Mouse (Mus musculus): ENCODE results near the gene Dbil5. TPM values are rescaled to one million over a fixed set of nuclear protein-coding genes. Genes with fewer than 3 reads are reported as not detected.
A peak's percentile ranks its signal among the peaks of the same experiment; 100 is the strongest.

The Dbil5 gene
- total RNA-seq, 2 experiments from 2014 or later, result not detected

DNA sequence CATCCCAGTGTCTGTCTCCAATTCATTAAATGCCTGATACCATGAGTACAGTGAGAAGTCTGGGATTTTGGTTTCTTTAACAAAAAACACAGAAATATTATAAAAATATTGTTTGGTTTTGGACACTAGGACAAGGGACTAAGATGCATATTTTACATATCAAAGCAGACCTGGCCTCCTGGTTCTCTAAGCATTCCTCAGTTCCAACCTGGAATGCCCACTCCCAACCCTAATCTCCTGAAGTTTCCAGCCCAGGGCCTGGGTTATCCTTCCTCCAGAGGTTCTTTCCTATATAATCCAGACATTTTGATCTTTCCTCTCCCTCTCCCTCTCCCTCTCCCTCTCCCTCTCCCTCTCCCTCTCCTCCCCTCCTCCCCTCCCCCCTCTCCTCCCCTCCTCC lies 7.6 kb downstream of the Dbil5 start:
- ATAC-seq (ENCODE audit: poor library complexity, severe bottlenecking), result no peak

DNA sequence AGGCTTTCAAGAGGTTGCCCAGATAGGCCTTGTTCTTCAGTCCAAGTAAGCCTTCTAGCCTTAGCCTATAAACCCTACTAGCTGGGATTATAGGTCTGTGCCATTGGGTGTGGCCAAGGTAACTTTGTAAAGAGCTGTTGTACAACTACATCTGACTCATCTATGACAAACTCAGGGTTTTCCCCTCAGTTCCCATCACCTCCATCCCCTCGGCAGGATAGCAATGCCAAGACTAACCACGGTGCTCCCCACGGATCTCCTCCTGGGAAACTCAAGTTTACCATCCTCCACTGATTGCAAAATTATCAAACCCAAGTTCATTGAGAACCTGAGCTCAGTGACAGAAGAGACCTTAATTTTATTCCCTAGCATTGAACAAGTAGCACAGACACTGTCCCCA lies 18.7 kb downstream of the Dbil5 start:
- ATAC-seq (ENCODE audit: poor library complexity, severe bottlenecking), result no peak

DNA sequence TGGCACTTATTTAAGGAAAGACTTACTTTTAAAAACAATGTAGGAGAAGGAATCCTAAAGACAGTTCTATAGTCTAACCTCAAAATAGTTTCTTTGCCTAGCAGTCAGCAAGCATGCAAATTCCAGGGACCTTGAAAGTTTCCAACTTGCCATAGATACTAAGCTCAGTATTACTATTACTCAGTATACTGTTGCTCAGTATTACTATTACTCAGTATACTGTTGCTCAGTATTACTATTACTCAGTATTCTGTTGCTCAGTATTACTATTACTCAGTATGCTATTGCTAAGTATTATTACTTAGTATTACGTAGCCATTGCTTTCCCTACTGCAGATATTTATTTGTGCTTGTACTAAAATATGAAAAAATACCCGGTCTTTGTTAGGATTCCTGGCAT lies 22.3 kb downstream of the Dbil5 start:
- no peak for ATAC-seq (ENCODE audit: poor library complexity, severe bottlenecking)

DNA sequence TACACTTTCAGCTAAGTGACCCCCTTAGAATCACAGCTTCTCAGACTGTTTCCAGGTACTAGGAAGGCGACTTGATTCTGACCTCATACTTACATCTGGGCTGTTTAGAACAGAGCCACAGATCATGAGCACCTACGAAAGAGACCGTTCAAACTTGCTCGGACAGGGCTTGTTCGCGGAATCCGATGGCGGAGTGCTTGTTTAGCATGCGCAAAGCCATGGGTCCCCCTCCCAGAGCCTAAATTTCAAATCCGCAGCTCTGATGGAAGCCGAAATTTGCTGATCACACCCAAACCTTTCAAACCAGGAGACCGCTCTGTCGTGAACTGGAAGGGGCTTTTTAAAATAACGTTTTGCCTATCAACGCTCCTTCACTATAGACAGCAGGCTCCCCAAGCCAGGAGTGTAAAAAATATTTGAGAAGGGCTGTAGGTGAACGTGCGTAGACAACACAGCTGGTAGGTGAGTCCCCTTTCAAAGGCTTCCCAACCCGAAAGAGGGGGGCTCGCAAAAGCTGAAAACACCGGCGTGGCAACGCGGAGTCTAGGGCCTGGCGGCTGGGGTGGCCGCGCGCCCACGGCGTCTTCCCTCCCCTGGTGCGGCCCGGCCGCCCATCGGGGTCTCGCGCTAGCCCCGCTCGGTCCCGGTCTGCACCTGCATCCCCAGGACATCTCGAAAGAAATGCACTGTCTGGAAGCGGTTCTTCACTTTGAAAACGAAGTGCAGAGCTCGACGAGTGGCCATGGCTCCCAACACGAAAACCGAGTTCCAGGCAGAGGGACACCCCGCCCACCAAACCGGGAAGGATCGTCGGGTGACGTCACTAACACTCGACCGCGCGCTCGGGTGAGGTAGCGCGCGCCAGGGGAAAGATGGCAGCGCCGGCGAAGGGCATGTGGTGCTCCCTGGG lies 25.7 kb downstream of the Dbil5 start, which contains the start of the genes Mrm3 and Glod4:
TSS of gene Mrm3 (plus strand) at position 815 of the 910 bp plus-strand sequence.
TSS of gene Glod4 (minus strand) at position 825 of the 910 bp plus-strand sequence.
- peak; percentile 100 for ATAC-seq (ENCODE audit: poor library complexity, severe bottlenecking)

DNA sequence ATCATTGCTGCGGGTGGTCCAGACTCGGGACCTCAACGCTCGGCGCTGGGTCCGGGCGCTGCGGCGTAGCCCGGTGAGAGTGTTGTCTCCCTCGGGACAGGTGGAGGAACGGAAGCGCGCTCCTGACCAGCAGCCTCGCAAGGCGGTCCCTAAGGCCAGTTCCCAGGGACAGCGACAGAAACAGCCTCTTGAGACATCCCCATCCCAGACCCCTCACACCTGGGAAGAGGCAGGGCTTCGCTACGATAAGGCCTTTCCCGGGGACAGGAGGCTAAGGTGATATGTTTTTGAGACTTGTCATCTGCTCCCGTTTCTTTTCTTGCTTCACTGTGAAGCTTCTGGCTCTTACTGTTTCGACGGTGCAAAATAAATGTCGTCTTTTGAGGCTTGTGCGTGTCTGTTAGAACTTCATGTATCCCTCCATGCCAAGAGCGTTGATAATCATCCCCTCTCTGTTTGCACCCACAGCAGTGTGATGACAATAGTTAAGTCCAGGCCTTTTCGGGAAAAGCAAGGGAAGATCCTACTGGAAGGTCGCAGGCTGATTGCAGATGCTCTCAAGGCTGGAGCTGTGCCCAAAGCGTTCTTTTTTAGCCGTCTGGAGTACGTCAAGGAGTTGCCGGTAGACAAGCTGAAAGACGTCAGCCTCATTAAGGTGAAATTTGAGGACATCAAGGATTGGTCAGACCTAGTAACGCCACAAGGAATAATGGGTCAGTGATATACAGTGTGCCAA lies 26.6 kb downstream of the Dbil5 start:
- no peak for ATAC-seq (ENCODE audit: poor library complexity, severe bottlenecking)

DNA sequence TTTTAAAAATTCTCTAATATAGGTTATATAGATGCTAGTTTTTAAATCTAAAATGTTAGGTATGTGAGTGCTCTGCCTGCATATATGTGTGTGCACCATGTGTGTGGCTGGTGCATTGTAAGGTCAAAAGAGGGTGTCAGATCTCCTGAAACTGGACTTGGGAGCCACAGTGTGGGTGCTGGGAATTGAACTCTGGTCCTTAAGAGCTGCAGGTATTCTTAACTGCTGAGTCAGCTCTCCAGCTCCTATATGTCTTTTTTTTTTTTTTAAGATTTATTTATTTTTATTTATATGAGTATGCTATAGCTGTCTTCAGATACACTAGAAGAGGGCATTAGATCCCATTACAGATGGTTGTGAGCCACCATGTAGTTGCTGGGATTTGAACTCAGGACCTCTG lies 29.0 kb downstream of the Dbil5 start:
- no peak for ATAC-seq (ENCODE audit: poor library complexity, severe bottlenecking)

DNA sequence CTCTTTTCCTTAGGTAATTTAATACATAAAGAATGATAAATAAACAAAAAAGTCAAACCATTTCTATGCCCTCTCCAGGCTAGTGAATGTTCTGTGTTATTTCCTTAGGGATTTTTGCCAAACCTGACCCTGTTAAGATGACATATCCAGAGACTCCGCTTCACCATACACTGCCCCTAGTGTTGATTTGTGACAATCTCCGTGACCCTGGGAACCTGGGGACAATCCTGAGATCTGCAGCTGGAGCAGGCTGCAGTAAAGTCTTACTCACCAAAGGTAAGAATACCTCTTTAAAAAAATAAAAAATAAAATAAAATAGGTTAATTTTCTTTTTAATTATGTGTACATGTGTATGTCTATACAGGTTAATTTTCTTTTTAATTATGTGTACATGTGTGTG lies 29.8 kb downstream of the Dbil5 start:
- ATAC-seq (ENCODE audit: poor library complexity, severe bottlenecking), result no peak

DNA sequence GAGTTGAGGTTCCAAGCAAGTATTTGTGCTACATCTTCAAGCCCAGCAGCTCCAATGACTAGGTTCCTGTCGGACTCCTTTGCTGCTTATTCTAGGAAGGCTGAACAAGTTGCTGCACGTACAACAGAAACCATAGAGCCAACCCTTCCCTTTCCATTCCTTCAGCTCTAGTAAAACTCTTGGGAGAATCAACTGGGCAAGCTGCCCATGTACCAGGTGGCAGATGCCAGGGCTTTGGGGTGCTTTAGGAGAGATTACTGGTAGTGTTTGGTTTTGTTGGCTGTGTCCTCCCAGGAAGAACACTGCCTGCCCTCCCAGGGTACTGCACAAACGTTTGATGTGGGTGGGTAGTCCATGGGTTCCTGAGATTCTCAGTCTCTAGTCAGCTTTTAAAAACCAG lies 34.6 kb downstream of the Dbil5 start:
- no peak for ATAC-seq (ENCODE audit: poor library complexity, severe bottlenecking)

DNA sequence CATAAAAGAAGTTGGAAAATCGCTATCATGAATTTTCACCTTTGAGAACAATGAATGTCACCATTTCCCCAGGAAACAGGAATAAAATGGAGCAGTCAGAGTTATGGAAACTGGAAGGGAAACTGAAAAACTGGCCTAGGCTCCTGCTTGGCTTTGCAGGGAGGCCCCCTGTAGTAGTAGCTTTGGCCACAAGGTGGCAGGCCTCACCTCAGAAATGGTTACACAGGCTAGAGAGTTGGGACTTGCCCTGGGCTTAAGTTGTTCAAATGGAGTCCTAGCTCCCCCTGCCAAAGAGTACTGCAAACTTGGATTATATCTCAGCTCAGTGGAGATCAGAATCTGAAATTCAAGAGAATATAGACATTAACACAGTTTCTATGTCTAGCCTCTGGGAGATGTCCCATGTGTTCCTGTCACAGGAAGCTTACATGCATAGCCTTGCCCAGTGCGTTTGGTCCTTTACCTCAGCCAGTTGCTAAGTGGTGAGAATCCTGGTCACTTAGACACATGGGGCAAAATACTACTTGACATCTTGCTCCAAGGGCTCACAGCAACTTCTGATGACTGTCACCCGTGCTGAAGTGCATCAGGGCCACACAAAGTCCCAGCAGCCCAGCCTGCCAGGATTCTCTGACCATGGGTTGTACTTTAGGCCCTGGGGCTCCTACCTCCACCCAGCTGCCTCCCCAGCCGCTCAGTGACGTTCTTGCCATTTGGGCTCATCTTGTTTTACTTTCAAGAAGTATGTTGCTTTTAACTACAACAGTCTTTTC lies 35.9 kb downstream of the Dbil5 start:
- ATAC-seq (ENCODE audit: poor library complexity, severe bottlenecking), result peak; percentile 98

DNA sequence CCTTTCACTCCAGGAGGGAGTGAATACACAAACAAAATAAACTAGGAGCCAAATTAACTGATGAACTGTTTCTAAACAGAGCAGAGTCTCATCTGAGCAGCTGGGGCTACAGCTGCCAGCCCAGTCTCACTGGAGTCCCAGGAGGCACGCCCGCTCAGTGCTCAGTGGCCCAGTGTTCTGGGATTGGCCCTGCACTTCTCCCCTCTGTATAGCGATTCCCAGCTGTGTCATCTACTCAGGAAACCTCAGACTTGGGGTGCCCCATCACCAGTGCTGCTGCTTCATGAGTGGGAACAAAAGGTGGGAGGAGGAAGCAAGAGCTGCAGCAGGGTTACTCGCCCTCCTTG lies 36.5 kb downstream of the Dbil5 start:
- no peak for ATAC-seq (ENCODE audit: poor library complexity, severe bottlenecking)

DNA sequence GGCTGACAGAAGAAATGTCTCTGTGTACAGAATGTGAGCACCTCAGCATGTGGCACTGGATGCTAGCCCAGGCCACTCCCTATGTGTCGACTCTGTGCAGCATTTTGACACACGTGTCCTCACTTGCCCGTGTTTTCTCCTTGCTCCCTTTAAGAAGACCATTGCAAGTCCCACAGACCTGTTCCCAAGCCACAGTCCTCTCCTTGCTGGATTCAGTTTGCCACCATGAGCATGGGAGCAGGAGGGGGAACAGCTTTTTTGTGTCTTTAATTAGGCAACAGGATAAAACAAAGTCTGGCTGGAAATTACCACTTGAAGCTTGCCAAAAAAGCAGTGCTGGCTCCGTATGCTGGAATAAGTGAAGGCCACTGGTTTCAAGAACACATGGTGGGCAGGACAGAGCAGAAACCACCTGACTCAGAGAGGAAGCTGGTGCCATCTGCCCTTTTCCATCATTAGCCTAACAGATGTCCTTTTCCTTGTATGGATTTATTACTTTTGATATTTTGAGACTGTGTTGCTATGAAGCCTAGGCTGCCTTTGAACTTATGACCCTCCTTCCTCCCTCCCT lies 38.1 kb downstream of the Dbil5 start:
- no peak for ATAC-seq (ENCODE audit: poor library complexity, severe bottlenecking)

DNA sequence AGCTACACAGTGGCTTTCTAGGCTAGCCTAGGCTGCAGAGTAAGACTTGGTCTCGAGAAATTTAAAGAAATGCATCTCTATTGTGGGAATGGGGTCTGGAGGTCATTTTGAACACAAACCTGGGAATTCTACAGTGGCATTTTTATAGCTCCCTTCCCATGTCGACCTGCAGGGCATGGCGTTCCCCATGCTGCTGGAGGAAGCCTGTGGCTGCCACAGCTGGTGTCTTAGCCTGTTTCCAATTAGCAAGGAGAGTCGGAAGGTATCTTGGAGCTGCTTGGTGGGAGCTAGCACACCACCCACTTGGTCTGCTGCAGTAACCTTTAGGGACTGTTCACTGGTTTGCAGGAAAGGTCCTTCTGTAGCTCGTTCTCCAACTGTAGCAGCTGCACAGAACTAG lies 38.7 kb downstream of the Dbil5 start:
- ATAC-seq (ENCODE audit: poor library complexity, severe bottlenecking), result no peak

DNA sequence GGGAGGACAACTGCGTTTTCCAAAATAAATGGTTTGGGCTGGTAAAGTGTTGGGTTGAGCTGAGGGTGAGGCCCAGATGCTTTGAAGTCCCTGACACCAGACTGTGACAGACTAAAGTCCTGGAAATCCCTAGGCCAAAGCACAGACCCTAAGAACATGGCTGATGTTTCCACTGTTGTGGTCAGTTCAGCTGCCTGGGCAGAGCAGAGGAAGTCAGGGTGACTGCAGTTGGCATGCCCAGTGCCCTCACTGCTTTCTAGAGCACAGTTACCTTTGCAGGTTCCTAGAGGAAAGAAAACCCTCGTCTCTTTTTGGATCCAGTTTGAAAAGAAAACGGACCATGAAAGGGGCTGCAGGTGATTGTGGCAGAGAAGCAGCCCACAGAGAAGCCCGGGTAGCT lies 40.0 kb downstream of the Dbil5 start:
- ATAC-seq (ENCODE audit: poor library complexity, severe bottlenecking), result no peak

DNA sequence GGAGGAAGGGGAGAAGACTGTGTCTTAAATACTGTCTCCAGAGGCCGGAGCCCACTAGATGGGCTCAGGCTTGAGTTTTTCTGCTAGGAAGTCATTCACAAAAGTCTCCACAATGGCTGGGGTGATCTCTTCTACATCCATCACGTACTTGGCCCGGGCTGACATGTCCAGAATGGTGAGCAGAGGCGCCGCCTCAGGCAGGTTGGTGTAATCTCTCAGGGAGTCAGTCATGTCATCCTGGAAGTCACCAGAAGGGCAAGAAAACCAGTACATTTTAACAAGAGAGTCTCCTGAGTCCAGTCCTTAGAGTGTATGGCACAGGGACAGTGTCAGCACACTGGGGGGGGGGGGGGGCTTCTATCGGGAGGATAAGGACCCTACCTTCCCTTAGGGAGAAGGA lies 41.1 kb downstream of the Dbil5 start:
- no peak for ATAC-seq (ENCODE audit: poor library complexity, severe bottlenecking)

DNA sequence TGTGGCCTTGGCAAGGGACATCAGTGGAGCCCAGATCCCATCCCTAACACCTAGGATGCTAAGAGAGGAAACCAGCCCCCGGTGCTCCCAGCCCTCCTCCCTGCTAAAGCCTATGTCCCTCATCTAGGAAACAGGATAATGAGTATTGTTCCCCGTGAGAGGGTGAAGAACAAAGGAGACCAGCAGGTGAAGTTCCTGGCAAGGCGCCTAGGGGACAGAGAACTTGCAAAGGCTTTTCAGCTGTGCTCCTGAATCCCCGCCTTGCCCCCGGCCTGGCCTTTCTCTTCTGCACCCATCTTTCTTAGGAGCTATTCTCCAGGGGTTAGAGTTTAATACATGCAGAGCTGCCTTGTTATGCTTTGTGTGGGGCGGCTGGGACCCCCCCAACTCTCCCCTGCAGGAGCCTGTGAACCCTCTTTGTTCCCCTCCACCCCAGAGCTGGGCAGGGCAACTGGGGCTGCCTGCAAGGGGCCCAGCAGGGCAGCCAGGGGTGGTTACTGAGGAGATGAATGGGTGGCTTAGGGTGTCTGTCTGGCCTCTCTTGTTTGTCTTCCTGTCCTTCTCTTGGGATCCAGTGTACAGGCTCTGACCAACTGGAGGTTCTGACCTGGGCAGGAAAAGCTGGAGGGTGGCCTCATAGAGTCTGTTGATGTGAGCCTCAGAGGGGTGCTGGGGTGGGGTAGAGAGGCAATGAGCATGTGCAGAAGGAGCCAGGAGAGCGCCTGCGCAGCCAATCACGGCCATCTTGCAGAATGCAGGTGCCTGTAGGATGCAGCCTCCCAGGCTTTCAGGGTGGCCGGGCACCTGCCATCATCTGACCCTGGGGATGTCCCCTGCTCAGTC lies 43.0 kb downstream of the Dbil5 start:
- ATAC-seq (ENCODE audit: poor library complexity, severe bottlenecking), result no peak

DNA sequence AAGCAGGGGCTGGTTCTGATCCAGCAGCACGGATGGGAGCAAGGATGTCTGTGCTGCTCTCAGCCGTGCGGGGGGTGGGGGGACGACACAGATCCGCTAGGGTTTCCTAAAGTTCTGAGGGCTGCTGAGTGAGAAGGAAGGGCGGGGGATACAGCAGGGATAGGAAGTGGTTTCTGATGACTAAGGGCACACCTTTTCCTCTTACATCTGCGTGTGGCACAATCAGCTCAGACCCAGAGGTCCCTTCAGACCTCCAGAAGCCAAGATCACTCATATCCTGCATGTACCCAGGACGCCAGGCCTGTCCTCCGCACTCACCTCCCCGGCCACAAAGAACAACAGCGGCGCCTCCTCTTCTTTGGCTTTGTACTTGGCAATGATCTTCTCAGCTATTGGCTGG lies 43.8 kb downstream of the Dbil5 start:
- peak; percentile 98 for ATAC-seq (ENCODE audit: poor library complexity, severe bottlenecking)

DNA sequence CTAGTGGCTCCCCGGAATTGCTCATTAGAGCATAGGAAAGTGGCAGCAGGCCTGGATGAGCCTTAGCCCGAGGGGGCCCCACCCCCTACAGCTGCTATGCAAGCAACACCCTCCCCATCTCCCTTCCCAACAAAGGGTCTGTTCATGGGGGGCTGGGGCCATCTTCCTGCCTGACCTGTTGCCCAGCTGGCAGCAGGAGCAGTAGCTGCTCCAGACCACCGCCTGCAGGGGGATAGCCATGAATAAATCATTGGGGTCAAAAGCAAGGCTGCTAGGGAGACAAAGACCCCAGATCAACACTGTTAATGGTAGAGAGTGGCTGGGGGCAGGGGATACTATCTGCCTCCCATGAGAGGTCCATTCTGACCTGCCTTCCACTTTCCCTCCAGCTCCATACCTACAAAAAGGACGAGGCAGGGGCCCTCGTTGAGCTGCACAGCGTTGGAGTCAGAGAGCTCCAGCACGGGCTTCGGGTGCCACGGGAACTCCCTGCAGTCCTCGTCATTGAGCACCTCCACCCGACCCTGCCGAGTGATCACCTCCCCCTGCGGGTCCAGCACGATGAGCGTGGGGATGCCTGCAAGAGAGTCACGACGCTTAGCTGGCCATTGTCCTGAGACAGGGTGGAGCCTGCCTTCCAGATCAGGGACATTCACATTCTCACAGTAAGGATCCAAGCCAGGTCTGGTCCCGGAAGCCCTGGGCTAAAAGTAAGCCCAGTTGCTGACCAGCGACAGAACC lies 45.4 kb downstream of the Dbil5 start:
- no peak for ATAC-seq (ENCODE audit: poor library complexity, severe bottlenecking)

DNA sequence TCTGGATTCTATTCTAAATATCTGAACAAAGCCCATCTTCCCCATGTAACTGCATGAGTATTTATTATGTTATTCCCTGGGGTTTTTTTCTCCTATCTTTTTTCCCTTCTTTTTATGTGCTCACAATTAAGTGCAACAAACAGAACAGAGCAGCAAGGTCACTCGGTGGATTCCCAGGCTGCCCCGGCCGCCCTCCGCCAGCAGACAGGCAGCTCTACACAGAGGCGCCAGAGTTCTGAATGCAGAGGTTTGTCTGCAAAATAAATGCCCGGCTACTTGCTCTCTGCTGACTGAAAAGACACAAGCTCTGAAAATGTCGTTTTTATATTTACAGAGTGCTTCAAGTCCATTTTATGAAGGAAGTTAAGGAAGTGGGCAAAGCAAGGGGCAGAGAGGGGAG lies 50.1 kb downstream of the Dbil5 start:
- no peak for ATAC-seq (ENCODE audit: poor library complexity, severe bottlenecking)

DNA sequence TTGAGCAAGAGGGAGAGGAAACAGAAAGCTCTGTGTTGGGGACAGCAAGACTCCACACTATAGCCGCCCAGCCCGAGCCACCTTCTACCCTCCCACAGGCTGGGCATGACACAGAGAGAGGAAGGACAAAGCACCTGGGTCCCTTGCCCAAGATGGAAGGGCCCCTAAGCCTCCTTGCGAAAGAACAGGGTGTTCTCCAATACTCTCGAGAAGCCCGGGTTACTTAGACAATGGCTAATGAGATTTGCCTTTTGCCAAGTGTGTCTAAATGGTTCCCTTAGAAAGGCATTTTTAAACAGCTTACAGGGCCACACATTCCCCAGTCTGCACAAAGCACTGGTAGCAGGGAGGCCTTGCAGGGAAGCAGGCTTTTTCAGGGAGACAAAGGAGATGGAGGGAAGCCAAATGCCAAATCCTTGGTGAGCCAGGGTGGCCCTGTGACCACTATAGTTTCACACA lies 50.6 kb downstream of the Dbil5 start:
- ATAC-seq (ENCODE audit: poor library complexity, severe bottlenecking), result peak; percentile 90
